Mouse (Mus musculus) lung, embryonic 16.5 days (tissue): Measurements from ENCODE around the gene E130208F15Rik. TPM values are rescaled to one million over a fixed set of nuclear protein-coding genes. Genes with fewer than 3 reads are reported as not detected.

ENCODE experiments used
- ATAC-seq: fragments of 200-750 bp; cut with Nextera tagmentation; 2 replicates; pipeline ENCODE4 v1.8.0; 2017; ENCODE audit warnings: low read depth, mild to moderate bottlenecking, moderate library complexity
- H3K27ac ChIP-seq: fragments of 300-500 bp; sonication (generic); 2 replicates; pipeline ENCODE4 v1.5.1; 2014; ENCODE audit warnings: mild to moderate bottlenecking, control low read depth, low read length
- H3K27me3 ChIP-seq: fragments of 300-500 bp; sonication (generic); 2 replicates; pipeline ENCODE4 v1.6.1; 2014; ENCODE audit warnings: low read depth, low read length, mixed read lengths; ENCODE audit not compliant: control insufficient read depth, insufficient read depth
- H3K36me3 ChIP-seq: fragments of 300-500 bp; sonication (generic); 2 replicates; pipeline ENCODE4 v1.6.1; 2014; ENCODE audit warnings: low read length; ENCODE audit not compliant: control insufficient read depth, insufficient read depth
- H3K4me1 ChIP-seq: fragments of 300-500 bp; sonication (generic); replicated peaks from 2 replicates; pipeline ENCODE4 v1.6.1; 2014; ENCODE audit warnings: low read length, mixed read lengths; ENCODE audit not compliant: control insufficient read depth, insufficient read depth
- H3K4me2 ChIP-seq: fragments of 300-500 bp; sonication (generic); 2 replicates; pipeline ENCODE4 v1.6.1; 2014; ENCODE audit warnings: low read depth, low read length, control low read depth
- H3K4me3 ChIP-seq: fragments of 300-500 bp; sonication (generic); 2 replicates; pipeline ENCODE4 v1.5.1; 2014; ENCODE audit warnings: mild to moderate bottlenecking, low read length, control low read depth
- H3K9ac ChIP-seq: fragments of 300-500 bp; sonication (generic); 2 replicates; pipeline ENCODE4 v1.6.1; 2014; ENCODE audit warnings: low read length, control low read depth
- H3K9me3 ChIP-seq: fragments of 300-500 bp; sonication (generic); 2 replicates; pipeline ENCODE4 v1.6.1; 2016; ENCODE audit warnings: low read length; ENCODE audit not compliant: control insufficient read depth
- WGBS: fragments of 180-500 bp; shearing (Covaris S2); extraction: QIAGEN DNeasy Blood & Tissue Kit; methylation state at CpG from one replicate; pipeline ENCODE4 v1.1.7; 2014; 5-methylcytosine and 5-hydroxymethylcytosine counted together
- polyA plus RNA-seq: library from polyadenylated mRNA; unstranded; fragments of >200 nt; fragmentation: Nextera tagmentation; extraction: Ambion mirVana; gene quantifications from 2 replicates; pipeline ENCODE4 v1.2.1, GENCODE M21; 2015

Gene E130208F15Rik
- polyA plus RNA-seq, 1 experiment from 2014 or later, result 0.38 TPM

- Histone ChIP-seq H3K36me3 (no peaks in the 10 kb centered on the region), H3K9ac (peak within 1 kb of the TSS; percentile 61), H3K4me2 (peak within 1 kb of the TSS; percentile 55), H3K9me3 (no peaks in the 10 kb centered on the region), H3K27me3 (no peaks in the 10 kb centered on the region), H3K4me1 (peaks cover 2% of the 10 kb centered on the region), H3K4me3 (peak within 1 kb of the TSS; percentile 49), H3K27ac (peak within 1 kb of the TSS; percentile 27; the same call in 1 of the 2 replicates)
- ATAC-seq, result peak; percentile 49
- 7% methylated on average over 9 of the region's 9 CpGs for WGBS
Observed at GRCm38 (mm10) chr7:30314721-30315155, 6.8 kb upstream of the E130208F15Rik start, which contains the start of gene Syne4. Syne4 (plus strand) TSS chr7:30314807.

- Histone ChIP-seq H3K36me3 (no peaks in the 10 kb centered on the region), H3K4me1 (peaks cover under 1% of the 10 kb centered on the region), H3K27ac (no peak overlapping the region), H3K9me3 (no peaks in the 10 kb centered on the region), H3K4me3 (peak overlapping the region; percentile 49), H3K9ac (peak overlapping the region; percentile 61), H3K27me3 (no peaks in the 10 kb centered on the region), H3K4me2 (peak overlapping the region; percentile 55)
- no peak for ATAC-seq
- WGBS, result 53% methylated on average over 13 of the region's 13 CpGs
Observed at GRCm38 (mm10) chr7:30315559-30316529, 5.7 kb upstream of the E130208F15Rik start.

GRCm38 (mm10) chr7:30318142-30318541 is 3.4 kb upstream of the E130208F15Rik start:
- no peak for ATAC-seq
- Histone ChIP-seq H3K27ac (no peak overlapping the region), H3K36me3 (no peaks in the 10 kb centered on the region), H3K9ac (no peak overlapping the region), H3K9me3 (no peaks in the 10 kb centered on the region), H3K4me2 (no peak overlapping the region), H3K4me3 (no peak overlapping the region), H3K27me3 (no peaks in the 10 kb centered on the region), H3K4me1 (peaks cover 12% of the 10 kb centered on the region)
- WGBS, result 93% methylated on average over 3 of the region's 3 CpGs

- no peaks in the 10 kb centered on the region for H3K27me3 ChIP-seq
- peaks cover 4% of the 10 kb centered on the region; the same call in 1 of the 2 replicates for H3K9me3 ChIP-seq
- no peak for ATAC-seq
- H3K9ac ChIP-seq, result peak overlapping the region; percentile 91
- peak overlapping the region; percentile 88 for H3K4me2 ChIP-seq
- peaks cover 12% of the 10 kb centered on the region for H3K4me1 ChIP-seq
- no peaks in the 10 kb centered on the region for H3K36me3 ChIP-seq
- no peak overlapping the region for H3K27ac ChIP-seq
- H3K4me3 ChIP-seq, result peak overlapping the region; percentile 85
- WGBS, result 77% methylated on average over 2 of the region's 2 CpGs
Observed at GRCm38 (mm10) chr7:30320946-30321345, 594 bp upstream of the E130208F15Rik start.

GRCm38 (mm10) chr7:30322285-30322667 is 736 bp downstream of the E130208F15Rik start:
- peak overlapping the region; percentile 85 for H3K4me3 ChIP-seq
- H3K9ac ChIP-seq, result peak overlapping the region; percentile 91
- H3K27me3 ChIP-seq, result no peaks in the 10 kb centered on the region
- peaks cover 4% of the 10 kb centered on the region; the same call in 1 of the 2 replicates for H3K9me3 ChIP-seq
- WGBS, result 0% methylated on average over 19 of the region's 20 CpGs
- peaks cover 13% of the 10 kb centered on the region for H3K4me1 ChIP-seq
- no peaks in the 10 kb centered on the region for H3K36me3 ChIP-seq
- H3K4me2 ChIP-seq, result peak overlapping the region; percentile 88
- peak; percentile 98 for ATAC-seq
- H3K27ac ChIP-seq, result peak overlapping the region; percentile 90

GRCm38 (mm10) chr7:30322865-30323264 is 1.3 kb downstream of the E130208F15Rik start:
- no peak for ATAC-seq
- Histone ChIP-seq H3K9me3 (peaks cover 4% of the 10 kb centered on the region; the same call in 1 of the 2 replicates), H3K4me3 (peak overlapping the region; percentile 85), H3K36me3 (no peaks in the 10 kb centered on the region), H3K27me3 (no peaks in the 10 kb centered on the region), H3K4me2 (peak overlapping the region; percentile 53), H3K9ac (peak overlapping the region; percentile 53), H3K27ac (peak overlapping the region; percentile 77), H3K4me1 (peaks cover 15% of the 10 kb centered on the region)
- WGBS, result 18% methylated on average over 6 of the region's 6 CpGs

- Histone ChIP-seq H3K4me2 (peak within 1 kb of the TSS; percentile 53), H3K9me3 (peaks cover 4% of the 10 kb centered on the region; the same call in 1 of the 2 replicates), H3K4me3 (peak within 1 kb of the TSS; percentile 85), H3K36me3 (no peaks in the 10 kb centered on the region), H3K27ac (peak within 1 kb of the TSS; percentile 77), H3K27me3 (no peaks in the 10 kb centered on the region), H3K9ac (peak within 1 kb of the TSS; percentile 53), H3K4me1 (peaks cover 21% of the 10 kb centered on the region)
- no peak for ATAC-seq
- 73% methylated on average over 3 of the region's 3 CpGs for WGBS
Observed at GRCm38 (mm10) chr7:30323795-30324194, 2.3 kb downstream of the E130208F15Rik start, which contains the start of gene Sdhaf1. Sdhaf1 (minus strand) TSS chr7:30323895.

- Histone ChIP-seq H3K4me2 (no peak overlapping the region), H3K4me3 (no peak overlapping the region), H3K36me3 (no peaks in the 10 kb centered on the region), H3K27ac (no peak overlapping the region), H3K9ac (no peak overlapping the region), H3K9me3 (peaks cover 4% of the 10 kb centered on the region; the same call in 1 of the 2 replicates), H3K27me3 (no peaks in the 10 kb centered on the region), H3K4me1 (peaks cover 21% of the 10 kb centered on the region)
- no peak for ATAC-seq
- WGBS, result 81% methylated on average over 5 of the region's 5 CpGs
Observed at GRCm38 (mm10) chr7:30324300-30324944, 2.9 kb downstream of the E130208F15Rik start.

GRCm38 (mm10) chr7:30325364-30325763 is 3.8 kb downstream of the E130208F15Rik start:
- Histone ChIP-seq H3K4me3 (no peak overlapping the region), H3K27ac (no peak overlapping the region), H3K27me3 (no peaks in the 10 kb centered on the region), H3K4me1 (peaks cover 21% of the 10 kb centered on the region), H3K4me2 (no peak overlapping the region), H3K9me3 (peaks cover 4% of the 10 kb centered on the region; the same call in 1 of the 2 replicates), H3K9ac (no peak overlapping the region), H3K36me3 (no peaks in the 10 kb centered on the region)
- 47% methylated on average over 2 of the region's 2 CpGs for WGBS
- no peak for ATAC-seq
